Mouse (Mus musculus) cortical plate, adult 2 months (tissue): ENCODE measurements at regions not wholly inside any gene's neighbourhood (a gene's known extent, or its start where the extent isn't known, plus 50 kb on each side); places are given as distances from the start of the nearest gene placed in this dataset.

Experiments
- CTCF ChIP-seq: fragments of 200-500 bp; IDR thresholded peaks from 2 replicates; pipeline ENCODE4 v1.5.1; 2011; ENCODE audit warnings: mild to moderate bottlenecking, control low read depth, low read length; ENCODE audit not compliant: insufficient read depth; ENCODE audit errors: extremely low read depth
- POLR2A ChIP-seq: fragments of 200-500 bp; IDR thresholded peaks from 2 replicates; pipeline ENCODE4 v1.6.1; 2011; ENCODE audit warnings: mild to moderate bottlenecking, low read length, control low read depth; ENCODE audit not compliant: insufficient read depth; ENCODE audit errors: extremely low read depth

- TF ChIP-seq POLR2A, result no peak
- no peak for TF ChIP-seq CTCF
These were observed 339.0 kb downstream of the Bcor start for GRCm38 (mm10) chrX:11821165-11821564.
